Mouse (Mus musculus): ENCODE data around the gene Tstd2.

DNA sequence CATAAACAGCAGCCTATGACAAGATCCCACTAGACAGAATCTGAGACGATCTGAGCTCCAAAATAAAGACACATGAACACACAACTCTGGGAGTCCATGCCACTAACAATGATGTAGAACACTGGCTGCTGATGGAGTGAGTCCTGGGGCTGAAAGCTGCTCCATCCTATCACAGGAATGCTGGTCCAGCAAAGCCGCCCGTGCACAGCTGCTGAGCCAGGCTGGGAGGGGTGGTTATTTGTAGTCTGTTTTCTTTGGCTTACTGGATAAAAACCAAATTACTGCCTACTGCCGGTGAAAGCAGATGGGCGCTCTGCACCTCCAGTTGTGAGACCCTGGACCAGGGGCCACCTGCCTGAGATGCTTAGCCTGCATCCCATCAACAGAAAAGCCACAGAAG is 38.5 kb upstream of the Tstd2 start:
- TF ChIP-seq EP300 (IDR thresholded peaks at IDR 0.05; ENCODE audit: low read depth) (no peak), CTCF (IDR thresholded peaks at IDR 0.05; ENCODE audit: low read depth) (no peak)

All from liver, postnatal 0 days (tissue).